Comparison of ENCODE assay signal across 8 mouse cellular contexts in the genomic region with DNA sequence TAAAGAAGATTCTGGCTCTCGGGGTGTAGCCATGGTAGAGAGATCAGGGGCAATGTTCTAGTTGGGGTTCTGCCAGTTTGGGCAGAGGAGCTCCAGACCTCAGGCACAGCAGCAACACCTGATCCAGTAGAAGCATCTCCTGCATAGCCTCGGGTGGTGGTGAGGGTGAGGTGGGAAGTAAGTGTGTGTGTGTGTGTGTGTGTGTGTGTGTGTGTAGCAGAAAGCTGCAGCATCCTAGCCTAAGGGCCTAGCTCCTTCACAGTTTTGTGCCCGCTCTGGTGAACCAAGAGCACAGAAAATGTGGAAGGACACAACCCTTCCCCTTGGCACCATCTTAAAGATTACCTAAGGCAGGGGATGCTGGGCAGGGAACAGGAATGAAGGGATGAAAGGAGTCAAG. TPM values are rescaled to one million over a fixed set of nuclear protein-coding genes. Genes with fewer than 3 reads are reported as not detected.
DNase-seq lines count a peak whose midpoint lies in the region; ATAC-seq lines count a peak whose summit lies in the region.

No protein-coding gene starts in this region.

- ATAC-seq in liver, embryonic 11.5 days (replicated peaks; ENCODE audit: low FRiP score), result no peak
- no peak; the same call in 1 of the 2 replicates for ATAC-seq in embryonic facial prominence, embryonic 13.5 days (ENCODE audit: insufficient number of reproducible peaks, insufficient read depth, low FRiP score, low TSS enrichment, low read depth)
- ATAC-seq in intestine, embryonic 14.5 days (replicated peaks; ENCODE audit: low FRiP score, low TSS enrichment, low read depth), result no peak
- ATAC-seq in neural tube, embryonic 12.5 days (ENCODE audit: low FRiP score, low read depth), result peak; percentile 34
- ATAC-seq in megakaryocyte-erythroid progenitor cell, adult 5-6 weeks (replicated peaks; ENCODE audit: low FRiP score, low TSS enrichment, poor library complexity, severe bottlenecking), result no peak

- peak overlapping the region; percentile 94 for H3K4me2 ChIP-seq in liver, embryonic 11.5 days
- peak overlapping the region; percentile 88 for H3K4me2 ChIP-seq in embryonic facial prominence, embryonic 13.5 days
- peak overlapping the region; percentile 90 for H3K4me2 ChIP-seq in intestine, embryonic 14.5 days (ENCODE audit: low read length)
- H3K4me2 ChIP-seq in neural tube, embryonic 12.5 days (replicated peaks), result peak overlapping the region; percentile 93

- peak overlapping the region; percentile 90 for H3K4me3 ChIP-seq in liver, embryonic 11.5 days (ENCODE audit: low read depth, low read length)
- H3K4me3 ChIP-seq in embryonic facial prominence, embryonic 13.5 days, result peak overlapping the region; percentile 93
- H3K4me3 ChIP-seq in intestine, embryonic 14.5 days (ENCODE audit: low read depth, low read length), result peak overlapping the region; percentile 89
- H3K4me3 ChIP-seq in neural tube, embryonic 12.5 days, result peak overlapping the region; percentile 92; the same call in 1 of the 2 replicates

- WGBS in liver, embryonic 11.5 days, result 43% methylated on average over 3 of the region's 3 CpGs
- 37% methylated on average over 3 of the region's 3 CpGs for WGBS in embryonic facial prominence, embryonic 13.5 days
- WGBS in intestine, embryonic 14.5 days, result 45% methylated on average over 3 of the region's 3 CpGs
- 55% methylated on average over 3 of the region's 3 CpGs for WGBS in neural tube, embryonic 12.5 days

- no peaks in the 10 kb centered on the region for H3K27me3 ChIP-seq in liver, embryonic 11.5 days (replicated peaks; ENCODE audit: control insufficient read depth, insufficient read depth, low read length)
- H3K27me3 ChIP-seq in embryonic facial prominence, embryonic 13.5 days, result peaks cover 6% of the 10 kb centered on the region; the same call in 1 of the 2 replicates
- no peaks in the 10 kb centered on the region for H3K27me3 ChIP-seq in intestine, embryonic 14.5 days (replicated peaks; ENCODE audit: control insufficient read depth, insufficient read depth, low read length)
- H3K27me3 ChIP-seq in neural tube, embryonic 12.5 days (replicated peaks), result no peaks in the 10 kb centered on the region

- no peaks in the 10 kb centered on the region for H3K9me3 ChIP-seq in liver, embryonic 11.5 days (ENCODE audit: control insufficient read depth, low read length)
- H3K9me3 ChIP-seq in embryonic facial prominence, embryonic 13.5 days, result no peaks in the 10 kb centered on the region
- no peaks in the 10 kb centered on the region for H3K9me3 ChIP-seq in intestine, embryonic 14.5 days (ENCODE audit: control insufficient read depth, low read length)
- H3K9me3 ChIP-seq in neural tube, embryonic 12.5 days, result no peaks in the 10 kb centered on the region

- no peak for DNase-seq in liver, embryonic 11.5 days (ENCODE audit: low spot score)
- no peak for DNase-seq in liver
- DNase-seq in intestine, embryonic 14.5 days (ENCODE audit: low spot score), result no peak
- DNase-seq in adrenal gland, adult 18-20 months (ENCODE audit: low spot score in 2 of 2), result no peak
- no peak for DNase-seq in frontal cortex, postnatal 10 days (ENCODE audit: low spot score in 2 of 2)

- H3K4me1 ChIP-seq in liver, embryonic 11.5 days (replicated peaks; ENCODE audit: control insufficient read depth, insufficient read depth, low read length), result peaks cover 10% of the 10 kb centered on the region
- peaks cover 15% of the 10 kb centered on the region for H3K4me1 ChIP-seq in embryonic facial prominence, embryonic 13.5 days
- H3K4me1 ChIP-seq in intestine, embryonic 14.5 days (replicated peaks; ENCODE audit: control insufficient read depth, insufficient read depth, low read length), result peaks cover 7% of the 10 kb centered on the region; the same call in 1 of the 2 replicates
- peaks cover 16% of the 10 kb centered on the region for H3K4me1 ChIP-seq in neural tube, embryonic 12.5 days

- H3K36me3 ChIP-seq in liver, embryonic 11.5 days (ENCODE audit: control insufficient read depth, insufficient read depth, low read length), result no peaks in the 10 kb centered on the region
- H3K36me3 ChIP-seq in embryonic facial prominence, embryonic 13.5 days, result no peaks in the 10 kb centered on the region
- H3K36me3 ChIP-seq in intestine, embryonic 14.5 days (ENCODE audit: control insufficient read depth, insufficient read depth, low read length), result 0 out of 2 replicates have a peak, but pooled peaks cover under 1% of the 10 kb centered on the region
- H3K36me3 ChIP-seq in neural tube, embryonic 12.5 days, result peaks cover 5% of the 10 kb centered on the region; the same call in 1 of the 2 replicates

- peak overlapping the region; percentile 76; the same call in 1 of the 2 replicates for H3K9ac ChIP-seq in liver, embryonic 11.5 days (ENCODE audit: low read depth, low read length)
- H3K9ac ChIP-seq in embryonic facial prominence, embryonic 13.5 days, result peak overlapping the region; percentile 88
- H3K9ac ChIP-seq in intestine, embryonic 14.5 days (ENCODE audit: low read length), result no peak overlapping the region
- peak overlapping the region; percentile 88; the same call in 1 of the 2 replicates for H3K9ac ChIP-seq in neural tube, embryonic 12.5 days

- no peak overlapping the region for H3K27ac ChIP-seq in liver, embryonic 11.5 days (ENCODE audit: low read depth, low read length)
- no peak overlapping the region for H3K27ac ChIP-seq in embryonic facial prominence, embryonic 13.5 days
- no peak overlapping the region for H3K27ac ChIP-seq in intestine, embryonic 14.5 days (ENCODE audit: low read depth)
- no peak overlapping the region for H3K27ac ChIP-seq in neural tube, embryonic 12.5 days

RNA-seq across cellular contexts. Expression of a gene that starts 0.5 kb away (rescaled TPM):
- 4.4 TPM in 2 replicates for polyA plus RNA-seq in liver, embryonic 11.5 days (2014; fragmentation: Nextera tagmentation; extraction: Ambion mirVana)
- polyA plus RNA-seq in embryonic facial prominence, embryonic 13.5 days (2015; fragmentation: Nextera tagmentation; extraction: Ambion mirVana), result 8.7 and 12.1 TPM in 2 replicates
- 5.9 and 6.7 TPM in 2 replicates for polyA plus RNA-seq in intestine, embryonic 14.5 days (2014; fragmentation: Nextera tagmentation; extraction: Ambion mirVana)
- 11.5 and 13.9 TPM in 2 replicates for polyA plus RNA-seq in neural tube, embryonic 12.5 days (2016; fragmentation: Nextera tagmentation; extraction: Ambion mirVana)
- 10 to 100 TPM; 10.8 to 12.7 TPM for total RNA-seq in adrenal gland, adult 18-20 months (2021)
- total RNA-seq in megakaryocyte-erythroid progenitor cell, adult 5-6 weeks (2014; fragmentation: Nextera tagmentation), result 7.0 and 12.1 TPM in 2 replicates
- total RNA-seq in megakaryocyte-erythroid progenitor cell, adult 5-6 weeks (2017), result 7.1 and 10.1 TPM in 2 replicates

RNA-seq across cellular contexts. Expression of a gene that starts 34.8 kb away (rescaled TPM):
- 4.5 and 6.8 TPM in 2 replicates for polyA plus RNA-seq in liver, embryonic 11.5 days (2014; fragmentation: Nextera tagmentation; extraction: Ambion mirVana)
- polyA plus RNA-seq in embryonic facial prominence, embryonic 13.5 days (2015; fragmentation: Nextera tagmentation; extraction: Ambion mirVana), result 3.0 and 3.5 TPM in 2 replicates
- polyA plus RNA-seq in intestine, embryonic 14.5 days (2014; fragmentation: Nextera tagmentation; extraction: Ambion mirVana), result 5.9 and 6.7 TPM in 2 replicates
- polyA plus RNA-seq in neural tube, embryonic 12.5 days (2016; fragmentation: Nextera tagmentation; extraction: Ambion mirVana), result 2.8 and 3.6 TPM in 2 replicates
- 10 to 100 TPM; 46.7 to 66.6 TPM for total RNA-seq in adrenal gland, adult 18-20 months (2021)
- total RNA-seq in megakaryocyte-erythroid progenitor cell, adult 5-6 weeks (2014; fragmentation: Nextera tagmentation), result 9.5 and 11.7 TPM in 2 replicates
- 3.3 and 4.2 TPM in 2 replicates for total RNA-seq in megakaryocyte-erythroid progenitor cell, adult 5-6 weeks (2017)

RNA-seq across cellular contexts. Expression of a gene that starts 46.4 kb away (rescaled TPM):
- polyA plus RNA-seq in liver, embryonic 11.5 days (2014; fragmentation: Nextera tagmentation; extraction: Ambion mirVana), result 12.2 and 13.4 TPM in 2 replicates
- polyA plus RNA-seq in embryonic facial prominence, embryonic 13.5 days (2015; fragmentation: Nextera tagmentation; extraction: Ambion mirVana), result 5.2 and 5.3 TPM in 2 replicates
- 6.2 and 7.3 TPM in 2 replicates for polyA plus RNA-seq in intestine, embryonic 14.5 days (2014; fragmentation: Nextera tagmentation; extraction: Ambion mirVana)
- polyA plus RNA-seq in neural tube, embryonic 12.5 days (2016; fragmentation: Nextera tagmentation; extraction: Ambion mirVana), result 17.4 and 20.7 TPM in 2 replicates
- 10 to 100 TPM; 19.4 TPM for total RNA-seq in adrenal gland, adult 18-20 months (2021)
- 10.9 and 11.9 TPM in 2 replicates for total RNA-seq in megakaryocyte-erythroid progenitor cell, adult 5-6 weeks (2014; fragmentation: Nextera tagmentation)
- total RNA-seq in megakaryocyte-erythroid progenitor cell, adult 5-6 weeks (2017), result 13.1 and 20.5 TPM in 2 replicates
